Mouse (Mus musculus) Patski (cell line): ENCODE data around the gene Tnxb. TPM values are rescaled to one million over a fixed set of nuclear protein-coding genes. Genes with fewer than 3 reads are reported as not detected.
A peak's percentile ranks its signal among the peaks of the same experiment; 100 is the strongest.

Experiments
- ATAC-seq: fragments of 100-300 bp; one replicate; pipeline ENCODE4 v1.8.0; 2021
- CTCF ChIA-PET: fragments of 350-600 bp; sonication (Branson Sonifier 250); formaldehyde crosslinking; loops from one replicate; lab custom pipeline; 2022; ENCODE audit warnings: inconsistent platforms; lab: Charles Lee
- POLR2A ChIA-PET: fragments of 350-600 bp; sonication (Branson Sonifier 250); formaldehyde crosslinking; loops from one replicate; lab custom pipeline; 2022; ENCODE audit warnings: antibody characterized with exemption, inconsistent platforms; lab: Charles Lee
- DNase-seq: peaks from one replicate; pipeline ENCODE4 v3.0.0-alpha.2; 2011; ENCODE audit warnings: low read depth, low spot score
- H3K27me3 ChIP-seq: fragments of 371-371 bp; one replicate; pipeline ENCODE4 v1.5.1; 2021
- CTCF ChIP-seq: fragments of 100-300 bp; IDR thresholded peaks from one replicate; pipeline ENCODE4 v1.5.1; 2021
- in situ Hi-C: fragments of 300-500 bp; cut with MboI; formaldehyde crosslinking; loops from 3 replicates; pipeline ENCODE4 v1.11.1; 2018; ENCODE audit warnings: low pct_unique_long_range_greater_than_20kb, mixed read lengths
- polyA plus RNA-seq: library from polyadenylated mRNA; unstranded; gene quantifications from one replicate; pipeline ENCODE4 v1.2.3, GENCODE M21; 2021

The Tnxb gene
- polyA plus RNA-seq, 1 experiment from 2014 or later, result 0.50 TPM

DNA sequence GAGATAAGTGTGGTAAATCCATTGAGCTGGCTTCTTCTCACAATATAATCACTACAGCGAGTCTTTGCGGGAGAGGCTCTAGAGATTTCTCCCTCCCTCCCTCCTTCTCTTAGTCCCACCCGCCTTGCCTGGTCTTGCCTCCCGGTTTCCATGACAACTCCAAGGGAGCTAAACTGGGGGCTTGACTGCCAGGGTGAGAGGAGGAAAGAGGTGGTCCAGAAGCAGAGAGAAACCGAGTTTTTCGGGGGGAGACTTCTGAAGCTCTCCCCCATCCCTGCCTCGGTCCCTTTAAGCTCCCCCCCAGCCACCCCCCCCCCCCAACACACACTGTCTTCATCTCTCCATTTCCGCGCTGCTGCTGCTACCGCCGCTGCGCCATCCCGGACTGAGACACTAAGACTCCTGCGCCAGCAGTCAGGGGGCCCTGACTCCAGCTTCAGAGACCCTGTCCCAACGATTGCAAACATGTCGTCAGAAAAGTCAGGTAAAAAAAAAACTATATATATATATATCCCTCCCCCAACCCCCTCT, 41.0 kb upstream of the Tnxb start, which contains the start of gene Prrt1:
Gene Prrt1 (plus strand): TSS at position 313 of the 531 bp plus-strand sequence.
- CTCF ChIA-PET, result interaction anchor here (1.3 to 1.7 kb wide), 3 partner anchors 11 to 25 kb away, joined by 3 to 4 read pairs (median 4); partner anchors contain the start of genes Agpat1, Fkbpl and Rnf5
- POLR2A ChIA-PET, result no interaction called here
- DNase-seq, result no peak
- H3K27me3 ChIP-seq, result no peaks in the 10 kb centered on the region
- in situ Hi-C loops, result loop anchor here (25.0 kb wide), 1 partner anchor 508 kb away; the partner anchor contains the start of genes Apom, Bag6 and D17H6S53E
- ATAC-seq, result no peak
- TF ChIP-seq CTCF, result no peak

DNA sequence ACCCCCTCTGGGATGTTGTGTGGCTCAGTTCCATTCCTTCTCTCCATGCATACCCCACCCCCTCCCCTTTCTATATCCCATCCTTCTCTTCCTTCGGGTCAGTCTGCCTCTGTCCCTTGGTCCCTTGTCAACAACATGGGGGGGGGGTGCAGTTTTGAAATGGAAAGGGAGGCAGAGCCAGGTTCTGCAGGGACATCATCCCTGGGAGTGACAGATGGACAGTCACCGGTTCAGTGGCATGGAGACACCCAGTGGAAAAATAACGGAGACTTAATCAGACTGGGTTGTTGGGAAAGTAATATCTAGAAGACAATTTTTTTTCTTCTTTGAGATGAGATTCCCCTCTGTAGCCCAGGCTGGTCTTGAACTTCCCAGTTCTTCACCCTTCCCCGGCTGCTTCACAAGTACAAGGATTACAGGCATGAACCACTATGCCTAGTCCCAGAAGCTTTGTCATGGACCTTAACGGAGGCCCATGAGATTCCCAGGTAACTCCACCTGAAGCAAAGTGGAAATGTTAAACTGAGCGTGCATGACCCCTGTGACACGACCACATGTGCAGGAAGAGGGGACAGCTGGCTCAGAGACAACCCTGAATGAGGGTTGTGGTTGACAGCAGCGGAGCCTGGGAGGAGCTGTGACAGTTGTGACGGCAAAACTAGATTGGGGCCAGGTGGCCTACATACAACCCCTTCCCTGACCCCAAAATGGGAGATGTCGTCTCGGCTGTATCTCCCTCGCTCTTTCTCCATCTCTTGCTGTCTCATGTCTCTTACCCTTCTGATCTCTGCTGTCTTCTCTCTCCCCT, 40.3 kb upstream of the Tnxb start:
- ChIA-PET POLR2A (no interaction called here), CTCF (interaction anchor here (1.3 to 1.7 kb wide), 2 partner anchors 11 to 26 kb away, joined by 3 to 4 read pairs; partner anchors contain the start of genes Agpat1 and Rnf5)
- no peak for DNase-seq
- in situ Hi-C loops, result loop anchor here (25.0 kb wide), 1 partner anchor 507 kb away; the partner anchor contains the start of genes Apom, Bag6 and D17H6S53E
- no peaks in the 10 kb centered on the region for H3K27me3 ChIP-seq
- TF ChIP-seq CTCF, result no peak
- ATAC-seq, result no peak

- CTCF ChIA-PET, result no interaction called here
- POLR2A ChIA-PET, result no interaction called here
- H3K27me3 ChIP-seq, result no peaks in the 10 kb centered on the region
- ATAC-seq, result no peak
- no peak for TF ChIP-seq CTCF
- in situ Hi-C loops, result loop anchor here (25.0 kb wide), 1 partner anchor 506 kb away; the partner anchor contains the start of genes Apom, Bag6 and D17H6S53E
- no peak for DNase-seq
These were observed 39.5 kb upstream of the Tnxb start for GRCm38 (mm10) chr17:34630761-34631301.

DNA sequence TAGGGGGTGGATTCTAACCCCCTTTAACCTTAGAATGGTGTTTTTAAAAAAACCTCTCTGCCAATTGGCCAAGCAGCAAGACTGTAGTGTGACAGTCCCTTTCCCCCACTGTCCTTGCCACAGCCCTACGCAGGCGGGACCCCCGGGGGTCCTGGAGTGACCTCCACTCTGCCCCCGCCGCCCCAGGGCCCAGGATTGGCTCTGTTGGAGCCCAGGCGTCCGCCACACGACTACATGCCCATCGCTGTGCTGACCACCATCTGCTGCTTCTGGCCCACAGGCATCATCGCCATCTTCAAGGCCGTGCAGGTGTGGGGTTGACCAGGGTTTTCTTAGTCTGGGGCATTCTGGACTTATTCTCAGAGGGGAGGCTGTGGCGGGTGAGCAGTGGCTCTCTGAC, 38.7 kb upstream of the Tnxb start:
- no peak for ATAC-seq
- in situ Hi-C loops, result loop anchor here (25.0 kb wide), 1 partner anchor 506 kb away; the partner anchor contains the start of genes Apom, Bag6 and D17H6S53E
- TF ChIP-seq CTCF, result no peak
- no peak for DNase-seq
- H3K27me3 ChIP-seq, result no peaks in the 10 kb centered on the region
- ChIA-PET CTCF (no interaction called here), POLR2A (no interaction called here)

- no peaks in the 10 kb centered on the region for H3K27me3 ChIP-seq
- TF ChIP-seq CTCF, result no peak
- ATAC-seq (no peak), DNase-seq (no peak)
- in situ Hi-C loops, result loop anchor here (25.0 kb wide), 1 partner anchor 505 kb away; the partner anchor contains the start of genes Apom, Bag6 and D17H6S53E
- ChIA-PET CTCF (no interaction called here), POLR2A (no interaction called here)
These were observed 38.1 kb upstream of the Tnxb start for GRCm38 (mm10) chr17:34632261-34632691.

DNA sequence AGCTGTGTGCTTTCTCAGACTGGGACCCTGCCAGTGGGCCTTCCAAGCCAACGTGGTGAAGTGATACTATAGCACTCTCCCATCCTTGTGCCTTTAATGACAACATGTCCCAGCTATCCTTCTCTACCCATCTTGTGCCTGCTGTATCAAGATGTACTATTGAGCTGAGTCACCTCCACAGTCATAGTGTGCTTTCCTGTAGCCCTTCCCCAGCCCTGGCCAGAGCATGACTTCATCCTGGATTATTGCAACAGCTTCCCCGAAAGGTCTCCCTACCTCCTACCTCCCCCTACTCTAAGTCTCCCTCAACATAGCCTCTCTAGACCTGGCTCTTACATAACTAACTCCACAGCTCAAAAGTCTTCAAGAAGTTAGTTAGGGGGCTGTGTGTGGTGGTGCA, 34.7 kb upstream of the Tnxb start:
- no peak for DNase-seq
- no peaks in the 10 kb centered on the region for H3K27me3 ChIP-seq
- peak; percentile 57 for ATAC-seq
- ChIA-PET CTCF (interaction anchor here (1.1 to 1.5 kb wide), 2 partner anchors 9 to 16 kb away, joined by 4 to 5 read pairs; partner anchors contain the start of gene Fkbpl), POLR2A (interaction anchor here (0.6 kb wide), 2 partner anchors 42 to 279 kb away, joined by 3 read pairs; no protein-coding TSS in a partner anchor)
- in situ Hi-C loops, result loop anchor here (25.0 kb wide), 1 partner anchor 502 kb away; the partner anchor contains the start of genes Apom, Bag6 and D17H6S53E
- no peak for TF ChIP-seq CTCF

DNA sequence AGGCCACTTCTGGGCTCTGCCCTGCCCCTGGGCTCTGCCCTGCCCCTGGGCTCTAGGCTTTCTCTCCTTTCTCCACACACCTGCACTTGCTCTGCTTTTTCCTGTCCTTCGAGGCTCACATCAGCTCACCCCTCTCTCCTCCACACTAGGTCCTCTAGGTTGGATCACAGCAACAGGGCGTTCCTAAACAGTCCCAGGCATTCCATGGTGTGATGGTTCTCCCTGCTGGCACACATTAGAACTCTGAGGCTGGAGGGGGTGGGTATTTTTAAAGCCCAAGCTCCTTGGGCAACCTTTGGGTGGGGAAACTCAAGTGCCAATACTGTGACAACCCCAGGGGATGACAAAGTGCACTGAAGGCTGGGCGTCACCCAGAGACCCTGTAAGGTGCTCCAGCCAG, 32.9 kb upstream of the Tnxb start:
- in situ Hi-C loops, result loop anchor here (25.0 kb wide), 1 partner anchor 500 kb away; the partner anchor contains the start of genes Apom, Bag6 and D17H6S53E
- TF ChIP-seq CTCF, result no peak
- no peak for ATAC-seq

GRCm38 (mm10) chr17:34639461-34640255, 30.7 kb upstream of the Tnxb start:
- TF ChIP-seq CTCF, result no peak
- POLR2A ChIA-PET, result interaction anchor here (1.1 to 2.0 kb wide), 2 partner anchors 12 to 20 kb away, joined by 5 to 7 read pairs; partner anchors contain the start of gene Ppt2
- CTCF ChIA-PET, result interaction anchor here (1.8 kb wide), 1 partner anchor 11 kb away, joined by 4 read pairs; the partner anchor contains the start of genes Ppt2 and Prrt1
- DNase-seq (no peak), ATAC-seq (no peak)
- in situ Hi-C loops, result loop anchor here (25.0 kb wide), 1 partner anchor 498 kb away; the partner anchor contains the start of genes Apom, Bag6 and D17H6S53E
- no peaks in the 10 kb centered on the region for H3K27me3 ChIP-seq

More for the DNA sequence above, 32.9 kb upstream of the Tnxb start:
- ChIA-PET CTCF (no interaction called here), POLR2A (no interaction called here)
- DNase-seq, result no peak
- no peaks in the 10 kb centered on the region for H3K27me3 ChIP-seq
